Mouse (Mus musculus): Measurements from ENCODE around the gene Wipf1.

GRCm38 (mm10) chr2:73410076-73410475 lies 119.5 kb downstream of the Wipf1 start:
- TF ChIP-seq POLR2AphosphoS5 (IDR thresholded peaks at IDR 0.05; ENCODE audit: insufficient replicate concordance, low read depth, low read length): no peak
- TF ChIP-seq CTCF (IDR thresholded peaks at IDR 0.05; ENCODE audit: low read depth, low read length): no peak
- TF ChIP-seq GATA1 (IDR thresholded peaks at IDR 0.05; ENCODE audit: borderline replicate concordance, low read length): no peak
- TF ChIP-seq TAL1 (conservative IDR thresholded peaks at IDR 0.05; ENCODE audit: low read depth, low read length): no peak

Measured in G1E (cell line).